Mouse (Mus musculus): ENCODE results near the gene Ywhag. TPM values are rescaled to one million over a fixed set of nuclear protein-coding genes. Genes with fewer than 3 reads are reported as not detected.

Ywhag gene
- polyA plus RNA-seq, 1 experiment = 57.1 TPM

GRCm38 (mm10) chr5:135951660-135952059, 17.2 kb upstream of the Ywhag start:
- TF ChIP-seq CTCF (conservative IDR thresholded peaks at IDR 0.05; ENCODE audit: insufficient read depth, insufficient read length, low read depth, low read length) (no peak), POLR2A (IDR thresholded peaks at IDR 0.05; ENCODE audit: low read depth, low read length) (no peak)
- WGBS = 92% methylated on average over 2 of the region's 2 CpGs

DNA sequence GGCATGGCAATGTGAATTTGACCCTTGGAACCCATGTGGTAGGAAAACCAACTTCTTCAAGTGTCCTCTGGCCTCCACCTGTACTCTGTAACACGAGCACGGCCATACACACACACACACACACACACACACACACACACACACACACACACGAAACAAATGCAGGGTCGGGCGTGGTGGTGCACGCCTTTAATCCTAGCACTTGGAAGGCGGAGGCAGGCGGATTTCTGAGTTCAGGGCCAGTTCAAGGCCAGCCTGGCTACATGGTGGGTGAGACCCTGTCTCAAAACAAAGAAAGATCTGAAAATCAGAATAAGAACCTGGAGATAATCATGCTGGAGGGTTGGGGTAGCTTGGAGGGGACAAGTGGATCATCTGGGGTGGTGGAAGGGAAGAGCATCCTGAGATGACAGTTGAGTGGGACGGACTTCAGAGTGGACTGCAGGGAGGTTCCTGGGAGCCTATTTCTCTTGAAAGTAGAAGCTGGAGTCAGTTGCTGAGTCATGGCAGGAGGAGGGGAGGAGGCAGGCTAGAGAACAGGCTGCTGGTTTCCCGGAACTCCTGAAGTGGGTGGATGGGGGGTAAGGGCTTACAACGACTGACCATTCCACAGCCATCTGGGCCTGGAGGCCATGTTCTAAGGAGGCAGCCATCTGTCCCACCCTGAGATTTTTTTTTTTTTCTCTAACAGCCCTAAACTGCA, 16.4 kb upstream of the Ywhag start:
- no peak for DNase-seq
- Histone ChIP-seq H3K36me3 (ENCODE audit: control insufficient read depth, insufficient read depth, low read length) (no peaks in the 10 kb centered on the region), H3K27ac (ENCODE audit: insufficient read depth, low read depth, low read length) (no peak overlapping the region), H3K27me3 (replicated peaks; ENCODE audit: control insufficient read depth, insufficient read depth, low read length) (no peaks in the 10 kb centered on the region), H3K4me3 (ENCODE audit: insufficient read depth, low read depth, low read length) (no peak overlapping the region), H3K4me1 (ENCODE audit: control insufficient read depth, insufficient read depth, low read length) (no peaks in the 10 kb centered on the region)
- WGBS = 67% methylated on average over 11 of the region's 11 CpGs
- no peak for TF ChIP-seq POLR2A (IDR thresholded peaks at IDR 0.05; ENCODE audit: low read depth, low read length)
- TF ChIP-seq CTCF (conservative IDR thresholded peaks at IDR 0.05; ENCODE audit: insufficient read depth, insufficient read length, low read depth, low read length) = no peak

More at GRCm38 (mm10) chr5:135951660-135952059, 17.2 kb upstream of the Ywhag start:
- Histone ChIP-seq H3K36me3 (ENCODE audit: control insufficient read depth, insufficient read depth, low read length) (no peaks in the 10 kb centered on the region), H3K27me3 (replicated peaks; ENCODE audit: control insufficient read depth, insufficient read depth, low read length) (no peaks in the 10 kb centered on the region), H3K4me1 (ENCODE audit: control insufficient read depth, insufficient read depth, low read length) (no peaks in the 10 kb centered on the region), H3K27ac (ENCODE audit: insufficient read depth, low read depth, low read length) (no peak overlapping the region), H3K4me3 (ENCODE audit: insufficient read depth, low read depth, low read length) (no peak overlapping the region)
- DNase-seq = no peak

- Histone ChIP-seq H3K36me3 (ENCODE audit: control insufficient read depth, insufficient read depth, low read length) (no peaks in the 10 kb centered on the region), H3K27me3 (replicated peaks; ENCODE audit: control insufficient read depth, insufficient read depth, low read length) (no peaks in the 10 kb centered on the region), H3K27ac (ENCODE audit: insufficient read depth, low read depth, low read length) (no peak overlapping the region), H3K4me3 (ENCODE audit: insufficient read depth, low read depth, low read length) (no peak overlapping the region), H3K4me1 (ENCODE audit: control insufficient read depth, insufficient read depth, low read length) (no peaks in the 10 kb centered on the region)
- WGBS = 86% methylated on average over 5 of the region's 5 CpGs
- TF ChIP-seq CTCF (conservative IDR thresholded peaks at IDR 0.05; ENCODE audit: insufficient read depth, insufficient read length, low read depth, low read length) = no peak
- TF ChIP-seq POLR2A (IDR thresholded peaks at IDR 0.05; ENCODE audit: low read depth, low read length) = no peak
- no peak for DNase-seq
Measured at GRCm38 (mm10) chr5:135946621-135947020, 12.2 kb upstream of the Ywhag start.

GRCm38 (mm10) chr5:135945916-135946408, 11.5 kb upstream of the Ywhag start:
- no peak overlapping the region for H3K4me3 ChIP-seq (ENCODE audit: insufficient read depth, low read depth, low read length)
- WGBS = 61% methylated on average over 10 of the region's 10 CpGs
- H3K27ac ChIP-seq (ENCODE audit: insufficient read depth, low read depth, low read length) = no peak overlapping the region
- no peak for DNase-seq
- H3K36me3 ChIP-seq (ENCODE audit: control insufficient read depth, insufficient read depth, low read length) = no peaks in the 10 kb centered on the region
- H3K4me1 ChIP-seq (ENCODE audit: control insufficient read depth, insufficient read depth, low read length) = no peaks in the 10 kb centered on the region
- H3K27me3 ChIP-seq (replicated peaks; ENCODE audit: control insufficient read depth, insufficient read depth, low read length) = no peaks in the 10 kb centered on the region
- no peak for TF ChIP-seq POLR2A (IDR thresholded peaks at IDR 0.05; ENCODE audit: low read depth, low read length)
- no peak for TF ChIP-seq CTCF (conservative IDR thresholded peaks at IDR 0.05; ENCODE audit: insufficient read depth, insufficient read length, low read depth, low read length)

GRCm38 (mm10) chr5:135942710-135943109, 8.3 kb upstream of the Ywhag start:
- TF ChIP-seq CTCF (conservative IDR thresholded peaks at IDR 0.05; ENCODE audit: insufficient read depth, insufficient read length, low read depth, low read length) = no peak
- no peak for TF ChIP-seq POLR2A (IDR thresholded peaks at IDR 0.05; ENCODE audit: low read depth, low read length)
- WGBS = 74% methylated on average over 6 of the region's 6 CpGs

GRCm38 (mm10) chr5:135940587-135940986, 6.2 kb upstream of the Ywhag start:
- Histone ChIP-seq H3K27ac (ENCODE audit: insufficient read depth, low read depth, low read length) (no peak overlapping the region), H3K27me3 (replicated peaks; ENCODE audit: control insufficient read depth, insufficient read depth, low read length) (no peaks in the 10 kb centered on the region), H3K4me3 (ENCODE audit: insufficient read depth, low read depth, low read length) (no peak overlapping the region), H3K4me1 (ENCODE audit: control insufficient read depth, insufficient read depth, low read length) (no peaks in the 10 kb centered on the region), H3K36me3 (ENCODE audit: control insufficient read depth, insufficient read depth, low read length) (no peaks in the 10 kb centered on the region)
- 37% methylated on average over 5 of the region's 5 CpGs for WGBS
- TF ChIP-seq POLR2A (IDR thresholded peaks at IDR 0.05; ENCODE audit: low read depth, low read length) = no peak
- TF ChIP-seq CTCF (conservative IDR thresholded peaks at IDR 0.05; ENCODE audit: insufficient read depth, insufficient read length, low read depth, low read length) = no peak
- DNase-seq = no peak

More at GRCm38 (mm10) chr5:135942710-135943109, 8.3 kb upstream of the Ywhag start:
- Histone ChIP-seq H3K36me3 (ENCODE audit: control insufficient read depth, insufficient read depth, low read length) (no peaks in the 10 kb centered on the region), H3K4me3 (ENCODE audit: insufficient read depth, low read depth, low read length) (no peak overlapping the region), H3K27me3 (replicated peaks; ENCODE audit: control insufficient read depth, insufficient read depth, low read length) (no peaks in the 10 kb centered on the region), H3K27ac (ENCODE audit: insufficient read depth, low read depth, low read length) (no peak overlapping the region), H3K4me1 (ENCODE audit: control insufficient read depth, insufficient read depth, low read length) (no peaks in the 10 kb centered on the region)
- DNase-seq = no peak

DNA sequence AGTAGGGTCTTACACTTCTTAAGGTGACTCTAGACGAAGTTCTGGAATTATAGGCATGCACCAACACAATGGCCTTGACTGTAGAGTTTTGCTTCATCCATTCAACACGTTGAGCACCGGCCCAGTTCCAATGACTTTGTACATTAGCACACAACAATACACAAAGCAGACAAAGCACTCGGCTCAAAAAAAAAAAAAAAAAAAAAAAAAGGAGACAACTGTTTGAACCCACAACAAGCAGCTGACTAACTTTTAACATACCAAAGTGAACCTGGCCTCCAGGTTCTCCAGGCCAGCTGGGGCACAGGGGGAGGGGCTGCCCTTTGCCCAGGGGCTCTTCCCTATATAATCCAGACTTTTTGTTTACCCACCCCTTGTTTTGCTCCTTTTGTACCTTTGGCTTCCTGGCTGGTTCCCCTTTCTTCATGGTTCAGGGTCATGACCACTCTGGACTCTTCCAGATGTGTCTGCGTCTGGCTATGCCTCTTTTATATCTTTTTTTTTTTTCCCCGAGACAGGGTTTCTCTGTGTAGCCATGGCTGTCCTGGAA, 1.3 kb upstream of the Ywhag start:
- no peak for DNase-seq
- Histone ChIP-seq H3K4me1 (ENCODE audit: control insufficient read depth, insufficient read depth, low read length) (peaks cover 5% of the 10 kb centered on the region; the same call in 1 of the 2 replicates), H3K27me3 (replicated peaks; ENCODE audit: control insufficient read depth, insufficient read depth, low read length) (no peaks in the 10 kb centered on the region), H3K4me3 (ENCODE audit: insufficient read depth, low read depth, low read length) (no peak overlapping the region), H3K36me3 (ENCODE audit: control insufficient read depth, insufficient read depth, low read length) (no peaks in the 10 kb centered on the region), H3K27ac (ENCODE audit: insufficient read depth, low read depth, low read length) (no peak overlapping the region; the same call in 1 of the 2 replicates)
- TF ChIP-seq CTCF (conservative IDR thresholded peaks at IDR 0.05; ENCODE audit: insufficient read depth, insufficient read length, low read depth, low read length) (no peak), POLR2A (IDR thresholded peaks at IDR 0.05; ENCODE audit: low read depth, low read length) (no peak)
- 80% methylated on average over 6 of the region's 6 CpGs for WGBS
